Mouse (Mus musculus) thymus, adult 2 months (tissue): ENCODE data around the gene Vapb.

ENCODE experiments used
- CTCF ChIP-seq: fragments of 200-500 bp; IDR thresholded peaks from 2 replicates; pipeline ENCODE4 v1.5.1; 2012; ENCODE audit warnings: mild to moderate bottlenecking, control low read depth, low read length, moderate library complexity, borderline replicate concordance; ENCODE audit not compliant: control insufficient read depth, poor library complexity, insufficient read depth; ENCODE audit errors: extremely low read depth
- POLR2A ChIP-seq: fragments of 200-500 bp; IDR thresholded peaks from 2 replicates; pipeline ENCODE4 v1.6.1; 2012; ENCODE audit warnings: mild to moderate bottlenecking, low read length, control low read depth, moderate library complexity; ENCODE audit not compliant: control insufficient read depth, poor library complexity, insufficient read depth; ENCODE audit errors: extremely low read depth

GRCm38 (mm10) chr2:173755433-173756144, 18.3 kb downstream of the Vapb start:
- no peak for TF ChIP-seq POLR2A
- no peak for TF ChIP-seq CTCF
